Mouse (Mus musculus) thymus, adult 18-20 months (tissue): ENCODE measurements around the gene Abcb1b.
A peak's percentile ranks its signal among the peaks of the same experiment; 100 is the strongest.
"Not testable (repeated sequence)": the region's sequence is repeated elsewhere in the genome, so short reads cannot be mapped to it uniquely, and the experiment has no call there.

Experiments
- DNase-seq, 2 experiments: peaks; one replicate each; pipeline ENCODE4 v3.0.0; 2022; ENCODE audit warnings: mixed read lengths in 2 of 2

Abcb1b gene

GRCm38 (mm10) chr5:8865630-8866029 is 67.7 kb downstream of the Abcb1b start:
- not testable (repeated sequence) for DNase-seq

GRCm38 (mm10) chr5:8866366-8866765 is 68.4 kb downstream of the Abcb1b start:
- DNase-seq: no peak

GRCm38 (mm10) chr5:8868019-8868418 is 70.1 kb downstream of the Abcb1b start:
- DNase-seq: no peak

- no peak for DNase-seq
Measured at GRCm38 (mm10) chr5:8872979-8873915, 75.3 kb downstream of the Abcb1b start.

- no peak for DNase-seq
Measured at GRCm38 (mm10) chr5:8877086-8877485, 79.1 kb downstream of the Abcb1b start.

- DNase-seq: no peak
Measured at GRCm38 (mm10) chr5:8877800-8878199, 79.9 kb downstream of the Abcb1b start.

GRCm38 (mm10) chr5:8885837-8886236 is 87.9 kb downstream of the Abcb1b start:
- DNase-seq: no peak

- peak; percentile 42 to 47 for DNase-seq
Measured at GRCm38 (mm10) chr5:8893300-8894103, 95.6 kb downstream of the Abcb1b start, which contains the start of gene Abcb4. Gene Abcb4, plus strand, starts transcription at chr5:8893717.

GRCm38 (mm10) chr5:8894104-8894425 is 96.1 kb downstream of the Abcb1b start:
- no peak for DNase-seq

GRCm38 (mm10) chr5:8894641-8895490 is 96.9 kb downstream of the Abcb1b start:
- DNase-seq: no peak

- no peak for DNase-seq
Measured at GRCm38 (mm10) chr5:8896198-8896597, 98.3 kb downstream of the Abcb1b start.

- DNase-seq: no peak
Measured at GRCm38 (mm10) chr5:8898246-8898645, 100.3 kb downstream of the Abcb1b start.

GRCm38 (mm10) chr5:8901001-8901400 is 103.1 kb downstream of the Abcb1b start:
- DNase-seq: no peak

- DNase-seq: no peak
Measured at GRCm38 (mm10) chr5:8902141-8902817, 104.3 kb downstream of the Abcb1b start.

GRCm38 (mm10) chr5:8904539-8904938 is 106.6 kb downstream of the Abcb1b start:
- no peak for DNase-seq

- peak; percentile 19 to 31 for DNase-seq
Measured at GRCm38 (mm10) chr5:8911567-8912198, 113.7 kb downstream of the Abcb1b start.
